Mouse (Mus musculus) cerebellum, postnatal 14 days (tissue): ENCODE measurements around the gene Rgs6.

Source experiments
- DNase-seq, 2 experiments: peaks; one replicate each; pipeline ENCODE4 v3.0.0; 2021; ENCODE audit warnings: mixed read lengths in 2 of 2

Gene Rgs6

DNA sequence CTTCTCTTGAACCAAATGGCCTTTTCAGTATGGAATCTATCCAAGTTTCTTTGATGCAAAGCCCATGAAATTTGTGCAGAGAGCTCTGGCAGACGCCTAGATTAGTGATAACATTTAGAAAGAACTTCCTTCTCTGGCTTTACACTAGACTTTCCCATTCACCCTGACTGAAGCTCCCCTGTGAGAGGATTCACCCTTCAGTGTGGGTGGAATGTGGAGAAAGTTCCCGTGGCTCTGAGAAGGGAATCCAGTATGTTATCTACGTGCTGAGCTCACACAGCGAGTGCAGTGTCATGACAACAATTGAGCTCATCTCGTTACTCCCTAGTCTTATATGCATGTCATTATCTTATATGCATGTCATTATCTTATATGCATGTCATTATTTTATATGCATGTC lies 61.9 kb downstream of the Rgs6 start:
- DNase-seq, result no peak

DNA sequence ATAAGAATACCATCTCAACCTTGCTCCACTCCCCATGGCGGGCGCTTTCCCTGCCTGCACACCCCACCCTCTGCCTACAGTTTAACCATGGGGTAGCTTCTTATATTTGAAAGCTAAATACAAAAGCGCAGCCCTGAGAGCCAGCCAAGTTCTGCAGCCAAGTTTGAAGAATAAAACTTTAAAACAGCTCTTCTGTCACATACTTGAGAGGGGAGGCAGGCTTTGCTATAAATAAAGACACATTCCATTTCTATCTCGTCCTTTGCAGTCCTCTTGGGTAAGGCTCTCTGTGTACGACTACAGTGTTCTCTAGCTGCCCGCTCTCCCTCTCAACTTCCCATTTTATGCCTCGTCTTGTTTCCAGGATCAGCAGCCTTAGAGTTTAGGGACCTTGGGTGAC lies 76.5 kb downstream of the Rgs6 start:
- no peak for DNase-seq

DNA sequence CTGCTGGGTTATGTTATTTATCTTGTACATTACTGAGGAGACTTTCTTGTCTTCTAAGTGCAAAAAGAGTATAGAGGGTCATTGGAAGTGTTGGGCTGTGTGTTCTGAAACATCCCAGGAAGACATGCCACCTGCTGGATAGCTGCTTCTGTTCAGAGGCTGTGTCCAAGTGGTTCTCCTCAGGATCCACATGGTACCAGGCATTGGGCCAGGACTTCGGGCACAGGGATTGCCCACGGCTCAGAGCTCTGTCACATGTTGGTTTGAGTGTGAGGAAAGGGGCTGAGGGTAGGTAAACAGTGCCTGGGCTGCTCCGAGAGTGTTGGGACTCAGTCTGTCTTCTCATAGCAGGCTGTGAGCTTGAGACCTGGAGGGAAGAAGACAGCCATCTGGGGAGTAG lies 79.3 kb downstream of the Rgs6 start:
- DNase-seq, result peak; percentile 89 to 91

DNA sequence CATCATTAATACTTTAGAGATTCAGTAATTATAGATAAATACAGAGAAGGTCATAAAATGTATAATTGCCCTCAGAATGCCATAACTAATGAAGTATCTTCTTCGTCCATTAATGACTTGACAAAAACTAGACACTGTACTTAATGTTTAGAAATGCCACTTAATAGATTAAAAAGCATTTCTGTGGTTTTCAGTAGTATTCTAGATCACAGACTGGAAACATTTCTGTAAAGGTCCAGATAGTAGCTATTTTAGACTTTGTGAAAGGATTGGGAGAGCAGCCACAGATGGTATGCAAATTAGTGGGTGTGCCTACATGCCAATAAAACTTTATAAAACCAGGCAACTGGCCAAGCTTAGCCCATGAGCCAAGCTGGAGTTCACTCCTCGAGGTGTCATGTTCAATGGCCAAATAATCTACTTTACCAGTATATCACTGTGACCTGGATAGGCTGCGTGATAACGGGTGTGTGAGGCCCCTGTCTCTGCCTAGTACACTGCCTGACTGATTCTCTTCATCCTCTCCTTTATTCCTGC lies 82.2 kb downstream of the Rgs6 start:
- DNase-seq, result no peak

DNA sequence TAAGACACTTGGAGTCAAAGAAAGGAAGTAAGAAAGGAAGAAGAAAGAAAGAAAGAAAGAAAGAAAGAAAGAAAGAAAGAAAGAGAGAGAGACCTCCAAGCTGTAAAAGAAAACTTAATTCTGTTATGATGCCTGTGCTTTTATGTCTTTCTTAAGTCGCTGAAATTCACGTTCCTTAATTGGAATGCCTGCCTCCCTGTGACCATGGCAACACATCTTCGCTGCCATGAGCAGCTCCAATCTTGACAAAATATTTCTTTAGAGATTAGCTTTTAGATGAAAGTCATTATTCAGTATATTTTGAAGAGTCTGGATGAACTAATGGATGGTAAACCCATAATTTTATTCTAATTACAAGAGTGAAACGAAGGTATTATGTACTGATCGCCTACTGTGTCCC lies 83.5 kb downstream of the Rgs6 start:
- DNase-seq, result no peak

DNA sequence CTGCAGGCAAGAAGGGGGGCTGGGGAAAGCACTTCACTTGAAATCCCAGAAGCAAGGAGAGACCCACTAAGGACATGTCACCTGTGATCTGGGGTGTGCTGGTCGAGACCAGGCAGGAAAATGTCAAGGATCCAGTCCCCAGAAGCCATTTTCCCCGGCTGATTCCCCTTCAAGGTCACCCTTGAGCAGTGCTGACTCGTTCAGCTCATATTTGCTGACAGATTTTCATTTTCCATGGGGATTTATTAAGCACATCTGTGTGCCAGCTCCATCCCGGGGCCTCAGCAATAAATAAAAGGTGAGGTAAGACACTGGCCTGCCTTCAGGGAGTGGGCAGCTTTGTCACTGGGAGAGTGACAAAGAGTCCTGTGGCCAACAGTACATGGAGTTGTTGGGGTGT lies 87.0 kb downstream of the Rgs6 start:
- no peak for DNase-seq

DNA sequence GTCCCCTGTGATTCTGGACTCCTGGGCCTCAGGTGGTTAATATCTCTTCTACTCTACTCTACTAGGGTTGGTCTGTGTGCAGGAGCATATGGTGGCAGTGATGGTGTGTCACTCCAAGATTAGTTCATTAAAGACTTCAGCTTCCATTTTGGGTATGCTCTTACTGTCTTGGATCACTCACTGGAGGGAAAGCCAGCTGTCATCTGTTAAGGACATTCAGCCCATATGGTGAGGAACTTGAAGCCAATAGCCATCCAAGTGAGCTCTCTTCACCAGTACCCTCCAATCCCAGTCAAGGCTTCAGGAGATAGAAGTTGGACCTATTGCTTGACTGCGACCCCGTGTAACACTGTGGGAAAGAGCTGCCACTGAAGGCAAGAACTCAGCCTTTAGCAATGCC lies 98.9 kb downstream of the Rgs6 start:
- no peak for DNase-seq

DNA sequence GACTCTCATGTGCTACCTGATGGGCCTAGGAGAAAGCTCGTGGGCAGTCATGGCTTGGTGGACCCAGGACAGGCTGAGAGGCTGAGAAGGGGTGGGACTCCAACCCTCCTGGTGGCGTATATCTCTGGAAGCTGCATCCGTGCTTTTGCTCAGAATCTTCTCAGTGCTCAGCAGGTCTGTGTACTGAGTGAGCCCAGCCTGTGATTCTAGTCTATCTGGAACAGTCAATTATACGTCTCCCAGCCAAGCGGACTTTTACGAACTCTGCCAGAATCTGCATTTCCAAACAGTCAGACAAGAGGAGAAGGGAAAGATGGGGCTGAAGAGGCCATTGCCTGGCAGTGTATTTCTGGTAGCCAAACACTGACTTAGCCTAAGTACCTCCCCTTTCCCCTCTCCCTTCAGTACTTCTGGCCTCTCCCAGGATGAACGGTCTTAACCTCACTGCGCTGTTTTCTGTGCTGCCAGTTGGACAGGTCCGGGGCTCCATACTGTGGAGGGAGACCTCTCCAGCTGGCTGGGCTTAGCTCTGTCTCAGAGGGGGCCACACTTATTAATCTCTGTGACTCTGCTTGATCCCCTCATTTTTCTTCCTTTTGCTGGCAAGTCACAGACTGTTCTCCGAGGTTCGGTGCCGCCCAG lies 110.9 kb downstream of the Rgs6 start:
- peak; percentile 37 to 46 for DNase-seq

DNA sequence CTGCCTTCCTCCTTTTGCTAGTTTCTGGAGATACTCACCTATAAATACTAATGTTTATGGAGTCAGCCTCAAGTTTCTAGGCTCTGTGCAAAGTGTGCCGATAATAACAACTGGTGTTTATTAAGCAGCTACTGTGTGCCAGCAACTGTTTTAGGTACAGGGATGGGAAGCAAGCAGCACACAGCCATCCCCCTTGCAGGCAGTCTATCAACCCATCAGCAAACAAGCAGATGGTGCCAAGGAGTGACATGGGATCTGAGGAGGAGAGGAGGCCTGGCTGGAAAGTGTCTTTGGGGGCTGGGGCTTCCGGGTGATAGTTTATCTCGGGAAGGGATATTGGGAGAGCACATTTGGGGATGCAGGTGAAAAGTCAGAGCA lies 111.4 kb downstream of the Rgs6 start:
- DNase-seq, result peak; percentile 27 to 34

DNA sequence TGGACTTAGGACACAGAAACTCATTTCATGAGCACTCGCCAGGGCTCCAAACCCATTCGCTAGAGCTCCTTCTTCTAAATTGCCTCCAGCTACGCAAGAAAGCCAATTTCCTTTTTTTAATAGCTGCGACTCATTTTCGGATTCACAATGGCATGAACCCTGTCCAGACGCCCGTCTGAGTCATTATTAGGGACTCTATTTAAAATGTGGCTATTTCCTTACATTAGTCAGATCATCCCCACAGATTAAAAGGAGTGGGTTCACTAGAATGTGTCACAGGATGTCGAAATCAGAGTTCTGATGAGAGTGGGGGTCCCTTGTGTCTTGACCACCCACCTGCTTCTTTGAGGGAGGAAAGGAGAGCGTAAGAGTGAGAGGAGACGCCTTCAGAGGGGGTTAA lies 112.1 kb downstream of the Rgs6 start:
- DNase-seq, result no peak

DNA sequence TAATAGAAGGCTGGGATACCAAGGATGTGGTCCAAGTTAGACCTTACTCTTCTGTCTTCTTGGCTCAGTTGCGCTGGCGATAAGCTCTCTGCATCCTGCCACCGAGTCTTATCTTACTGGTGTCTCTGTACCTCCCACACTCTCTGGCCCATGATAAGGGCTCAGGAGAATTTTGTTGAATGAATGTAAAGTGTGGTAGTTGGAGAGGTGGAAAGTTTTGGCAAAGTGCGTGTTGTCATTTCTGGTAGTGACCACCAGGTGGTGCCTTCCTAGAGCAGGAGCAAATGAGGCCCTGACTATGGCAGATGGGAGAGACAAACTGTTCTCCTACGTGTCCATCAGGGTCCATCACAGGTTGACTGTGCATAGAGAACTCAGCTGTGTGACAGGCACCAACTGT lies 112.7 kb downstream of the Rgs6 start:
- peak; percentile 53 to 58 for DNase-seq

DNA sequence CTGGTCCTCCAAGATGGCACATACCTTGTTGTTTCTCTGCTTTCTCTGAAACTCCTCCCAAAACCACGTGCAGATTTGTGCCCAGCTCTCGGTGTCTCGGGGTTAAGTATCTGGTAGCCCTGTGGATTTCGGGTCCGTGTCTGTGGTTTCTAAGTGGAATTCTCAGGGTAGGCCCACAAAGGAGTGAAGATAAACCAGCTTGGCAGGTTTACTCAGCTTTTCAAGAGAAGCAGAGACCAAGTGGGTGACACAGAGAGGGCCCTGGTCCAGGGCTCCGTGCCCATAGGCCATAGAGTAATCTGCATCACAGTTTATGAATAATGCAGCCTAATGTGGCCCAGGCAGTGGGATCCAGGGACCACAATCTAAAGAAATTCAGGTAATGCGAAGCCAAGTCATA lies 113.3 kb downstream of the Rgs6 start:
- no peak for DNase-seq

DNA sequence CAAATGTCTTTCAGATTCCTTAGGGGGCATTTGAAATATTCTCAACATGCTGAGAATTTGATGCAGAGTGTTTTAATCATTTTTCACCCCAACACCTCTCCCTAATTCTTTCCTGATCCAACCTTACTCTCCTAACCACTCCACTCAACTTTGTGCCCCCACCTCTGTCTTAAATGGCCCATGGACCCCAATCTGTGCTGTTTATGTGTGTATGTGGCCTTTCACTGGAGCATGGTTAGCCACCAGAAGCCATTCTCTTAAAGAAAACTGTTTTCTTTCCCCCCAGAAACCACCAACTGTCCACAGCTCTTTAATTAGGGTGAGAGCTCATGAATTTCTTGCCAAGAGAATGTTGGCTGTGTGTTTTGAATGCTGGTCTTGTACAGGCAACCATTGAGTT lies 122.3 kb downstream of the Rgs6 start:
- no peak for DNase-seq

DNA sequence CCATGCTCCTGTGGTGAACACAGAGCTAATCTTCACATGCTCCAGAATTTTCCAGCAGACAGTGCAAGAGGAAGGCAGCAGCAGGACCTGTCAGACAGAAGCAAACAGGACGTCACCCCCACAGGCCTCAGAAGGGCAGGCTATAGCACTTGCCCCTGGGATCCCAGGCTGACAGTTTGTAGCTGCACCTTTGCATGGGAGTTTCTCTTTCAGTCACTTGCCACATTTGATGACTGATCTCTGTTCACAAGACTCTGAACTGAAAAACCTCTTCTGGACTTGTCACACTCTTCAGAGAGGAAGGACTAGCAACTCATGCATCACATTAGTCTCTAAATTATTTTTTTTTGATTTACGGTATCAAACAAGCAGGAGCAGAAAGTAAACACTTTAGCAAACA lies 126.2 kb downstream of the Rgs6 start:
- DNase-seq, result no peak

DNA sequence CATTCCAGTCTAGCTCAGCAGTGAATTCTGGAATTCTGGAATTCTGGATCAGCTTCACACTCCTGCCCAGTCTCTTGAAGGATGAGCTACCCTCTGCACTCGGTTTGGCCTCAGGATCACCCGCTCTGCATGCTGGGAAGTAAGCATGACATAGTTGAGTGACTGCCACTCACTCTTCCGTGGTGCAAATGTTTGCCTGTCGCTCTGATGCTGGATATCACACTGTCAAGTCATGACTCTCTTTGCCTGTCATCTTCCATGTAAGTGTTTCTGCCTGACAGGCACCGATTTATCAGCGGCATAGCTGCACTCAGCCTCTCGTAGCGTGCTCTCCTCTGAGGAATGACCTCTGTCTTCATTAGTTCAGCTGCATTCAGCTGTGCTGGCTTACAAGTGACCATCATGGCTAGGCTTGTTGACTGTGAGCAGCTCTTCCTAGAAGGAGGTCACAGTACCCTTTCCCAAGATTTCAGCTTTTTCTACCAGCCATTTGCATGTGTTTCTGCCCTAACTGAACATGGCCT lies 135.0 kb downstream of the Rgs6 start:
- DNase-seq, result no peak

DNA sequence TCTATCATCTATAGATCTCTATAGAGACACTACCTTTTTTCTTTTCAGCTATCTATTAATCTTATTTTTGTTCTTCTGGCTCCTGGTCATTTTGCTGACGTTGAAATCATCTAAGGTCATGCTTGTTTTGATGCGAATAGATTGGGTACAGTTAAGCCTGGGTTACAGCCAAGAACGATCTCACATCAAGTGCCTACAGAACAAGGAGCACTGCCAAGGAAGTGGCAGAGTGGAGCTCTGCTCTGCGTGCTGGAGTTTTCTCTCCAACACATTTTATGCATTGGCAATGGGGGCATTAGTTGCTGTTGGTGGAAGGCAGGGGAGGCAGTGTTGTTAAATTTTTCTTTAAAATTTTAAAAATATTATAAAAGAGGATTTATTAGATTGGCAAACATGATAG lies 138.2 kb downstream of the Rgs6 start:
- DNase-seq, result no peak

DNA sequence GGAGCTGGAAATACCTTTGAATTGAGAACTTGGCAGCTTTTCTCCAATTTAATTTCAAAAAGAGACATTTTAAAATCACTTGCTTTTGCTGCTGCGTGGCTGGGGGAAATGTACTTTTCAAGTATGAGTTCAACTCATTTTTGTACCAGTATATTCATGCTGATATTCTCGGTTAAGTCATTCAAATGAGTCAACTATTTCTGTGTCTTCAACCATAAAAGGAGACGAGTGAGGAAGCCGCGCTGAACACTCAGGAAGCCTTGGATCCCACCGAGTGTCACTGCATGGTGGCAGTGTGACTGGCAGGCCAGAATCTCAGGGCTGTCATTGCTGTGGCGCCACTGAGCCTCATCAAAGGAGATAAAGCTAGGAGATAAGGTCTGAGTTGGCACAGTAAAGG lies 143.5 kb downstream of the Rgs6 start:
- no peak for DNase-seq

DNA sequence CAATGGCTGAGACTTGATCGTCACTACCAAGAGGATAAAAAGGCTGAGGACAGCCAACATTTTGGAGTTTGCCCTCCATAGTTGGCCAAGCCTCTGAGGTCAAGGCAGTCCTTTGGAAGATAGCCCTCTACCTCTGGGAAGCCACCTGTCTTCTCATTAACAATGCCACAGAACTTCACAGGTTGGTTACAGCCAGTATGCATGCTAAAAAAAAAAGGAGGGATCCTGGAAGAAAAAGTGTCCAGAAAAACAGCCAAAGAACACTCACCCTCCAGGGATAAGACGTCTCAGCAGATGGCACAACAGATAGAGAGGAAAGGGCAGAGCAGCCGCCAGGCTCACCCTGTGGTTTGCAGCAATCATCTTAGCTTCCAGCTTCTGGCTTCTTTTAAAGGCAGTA lies 154.9 kb downstream of the Rgs6 start:
- DNase-seq, result peak; percentile 21 to 63

DNA sequence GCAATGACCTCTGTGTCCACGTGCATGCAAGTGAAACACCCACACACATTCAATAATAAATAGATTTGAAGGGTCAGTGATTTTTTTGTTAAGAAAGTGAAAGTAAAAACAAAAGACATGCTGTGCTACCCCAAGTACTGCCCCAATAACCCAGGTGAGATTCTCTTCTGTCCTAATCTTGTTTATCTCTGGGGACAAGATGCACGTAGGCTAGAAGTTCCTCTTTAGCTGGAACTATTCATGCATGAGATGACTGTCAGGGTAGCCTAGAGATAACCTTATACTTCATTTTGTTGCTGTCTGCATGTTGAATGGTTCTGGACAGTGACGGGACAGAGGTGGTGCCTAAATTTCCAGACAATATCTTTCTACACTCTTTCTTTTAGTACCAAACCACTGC lies 155.9 kb downstream of the Rgs6 start:
- no peak for DNase-seq

DNA sequence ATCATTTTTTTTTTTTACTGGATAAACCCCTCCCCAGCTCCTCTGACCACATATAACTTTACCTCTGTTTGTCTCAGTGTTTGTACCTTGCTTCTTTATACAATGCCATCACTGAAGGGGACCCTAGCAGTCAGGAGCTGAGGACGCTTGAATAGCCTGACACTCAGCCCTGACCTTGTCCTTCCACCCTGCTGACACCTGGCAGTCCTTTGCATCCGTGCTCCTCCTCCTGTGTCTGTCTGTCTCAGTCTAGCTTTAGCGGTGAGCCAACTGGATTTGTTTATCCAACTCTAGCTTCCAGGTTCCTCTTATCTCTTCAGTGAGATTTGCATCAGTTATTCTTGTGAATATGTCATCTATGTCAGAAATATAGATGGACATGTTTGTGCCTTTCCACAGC lies 156.7 kb downstream of the Rgs6 start:
- no peak for DNase-seq

DNA sequence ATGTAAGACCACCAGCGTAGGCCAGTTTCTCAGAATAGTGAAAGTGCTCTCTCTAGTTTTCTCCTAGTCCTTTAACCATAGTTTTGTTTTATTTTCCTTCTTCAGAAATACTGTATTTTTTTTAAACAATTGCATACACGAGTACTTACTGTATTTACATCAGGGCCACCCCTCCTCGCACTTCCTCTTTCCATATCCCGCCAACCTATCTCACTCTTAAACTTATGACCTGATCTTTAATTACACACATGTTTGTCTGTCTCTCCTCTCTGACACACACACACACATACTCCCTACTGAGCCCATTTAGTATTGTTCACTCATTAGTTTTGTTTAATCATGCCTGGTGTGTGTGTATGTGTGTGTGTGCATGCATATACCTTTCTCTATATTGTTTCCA lies 159.0 kb downstream of the Rgs6 start:
- DNase-seq, result no peak

DNA sequence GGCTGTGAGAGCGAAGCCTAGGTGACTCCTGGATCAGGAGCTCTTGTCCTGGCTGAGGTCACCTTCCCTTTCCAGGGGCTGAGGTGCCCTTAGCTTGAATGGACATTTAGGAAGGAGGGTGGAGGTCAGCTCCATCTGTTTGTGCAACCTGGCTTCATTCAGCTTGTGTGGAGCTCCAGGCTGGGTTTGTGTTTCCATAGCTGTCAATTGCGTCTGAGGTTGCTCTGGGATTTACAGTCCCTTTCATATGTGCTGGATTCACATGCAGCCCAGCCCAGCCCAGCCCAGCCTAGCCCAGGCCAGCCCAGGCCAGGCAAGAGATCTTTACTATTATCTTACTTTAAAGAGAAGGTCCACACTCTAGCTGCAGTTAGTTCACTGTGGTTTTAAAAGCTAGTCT lies 163.8 kb downstream of the Rgs6 start:
- no peak for DNase-seq

DNA sequence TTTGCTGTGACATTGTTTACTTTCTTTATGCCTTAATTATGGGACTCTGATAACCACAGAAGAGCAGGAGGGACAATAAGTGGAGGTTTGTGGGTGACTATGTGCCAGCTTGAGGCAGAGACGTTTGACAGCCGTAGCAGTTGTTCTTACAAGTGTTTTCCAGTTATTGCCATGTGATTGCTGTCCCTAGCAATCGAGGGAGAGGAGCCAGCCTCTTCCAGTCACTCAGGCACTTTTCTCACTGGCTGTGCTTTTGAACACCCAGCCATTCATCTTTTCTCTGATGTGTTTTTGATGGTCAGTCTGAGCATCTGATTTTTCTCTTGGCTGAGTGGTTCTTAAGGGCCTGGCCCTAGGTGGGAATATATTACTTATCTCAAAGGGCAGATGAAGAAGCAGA lies 166.4 kb downstream of the Rgs6 start:
- DNase-seq, result no peak

DNA sequence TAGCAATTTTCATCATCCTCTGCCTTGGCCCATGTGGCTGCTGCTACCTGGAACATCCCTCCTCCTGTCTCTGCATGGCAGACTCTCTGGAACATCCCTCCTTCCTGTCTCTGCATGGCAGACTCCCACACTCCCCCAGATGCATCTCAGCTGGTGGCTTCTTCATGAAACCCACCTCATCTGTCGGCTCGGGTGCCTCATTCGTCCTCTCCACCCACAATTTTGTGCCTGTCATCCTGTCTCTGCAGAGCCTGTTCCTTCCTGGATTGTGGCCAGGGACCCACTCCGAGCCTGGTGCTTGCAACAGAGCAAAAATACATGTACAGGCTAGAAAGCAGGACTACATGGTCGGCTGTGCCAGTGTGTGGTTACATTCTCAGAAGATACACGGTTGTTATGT lies 168.7 kb downstream of the Rgs6 start:
- DNase-seq, result peak in 1 of 2 experiments; percentile 37

DNA sequence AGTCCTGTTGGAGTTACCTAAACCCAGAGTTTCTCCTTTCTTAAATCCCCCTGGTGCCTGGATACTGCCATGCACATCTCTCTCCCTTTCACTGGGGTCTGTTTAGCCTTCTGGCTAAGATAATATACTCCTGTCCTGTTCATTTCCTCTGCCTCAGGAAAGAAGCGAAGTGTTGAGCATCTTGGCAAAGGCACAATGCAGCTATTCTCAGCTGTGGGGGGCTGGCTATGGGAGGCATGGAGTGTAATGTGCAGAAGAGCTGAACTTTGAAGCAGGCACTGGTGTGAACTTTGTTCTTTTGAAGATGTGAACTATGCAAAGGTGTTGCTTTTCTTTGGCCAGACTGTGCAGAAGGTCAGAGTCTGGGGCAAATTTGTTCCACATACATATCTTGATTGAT lies 169.3 kb downstream of the Rgs6 start:
- no peak for DNase-seq
